Mouse (Mus musculus): Measurements from ENCODE around the gene Stard3nl. TPM values are rescaled to one million over a fixed set of nuclear protein-coding genes. Genes with fewer than 3 reads are reported as not detected.
A peak's percentile ranks its signal among the peaks of the same experiment; 100 is the strongest.

The Stard3nl gene
- total RNA-seq, 1 experiment = 64.5 TPM

- H3K4me1 ChIP-seq (ENCODE audit: control insufficient read depth in 2 of 2, insufficient read depth in 2 of 2, low read length in 2 of 2, poor library complexity in 1 of 2) = peaks cover 0 to 6% of the 10 kb centered on the region in 2 experiments; a peak in 2 of 4 replicates
- in situ Hi-C loops (cut with MboI; ENCODE audit: low sequenced_read_pairs in 2 of 2, unreplicated experiment in 2 of 2) = loop anchor here (25.0 kb wide), 1 partner anchor 268 kb away; no protein-coding TSS in a partner anchor
- H3K9ac ChIP-seq (ENCODE audit: insufficient read depth, low read depth, low read length, poor library complexity, severe bottlenecking) = no peak overlapping the region
- H3K36me3 ChIP-seq (ENCODE audit: control insufficient read depth, insufficient read depth, low read length, poor library complexity, severe bottlenecking) = peaks cover 18% of the 10 kb centered on the region
- H3K9me3 ChIP-seq (ENCODE audit: control insufficient read depth, insufficient read depth, low read depth, low read length) = no peaks in the 10 kb centered on the region
- no peak overlapping the region for H3K4me3 ChIP-seq (ENCODE audit: insufficient read depth in 1 of 2, low read depth in 1 of 2, low read length in 2 of 2, poor library complexity in 1 of 2, severe bottlenecking in 1 of 2)
- no peak overlapping the region for H3K27ac ChIP-seq (ENCODE audit: insufficient read depth, low read depth, low read length, poor library complexity, severe bottlenecking)
- DNase-seq (ENCODE audit: low read depth, low spot score) = no peak
- TF ChIP-seq HCFC1 (IDR thresholded peaks at IDR 0.05; ENCODE audit: borderline replicate concordance, insufficient read depth, low read length) (no peak), CHD2 (IDR thresholded peaks at IDR 0.05; ENCODE audit: low read depth, low read length) (no peak), MAFK (IDR thresholded peaks at IDR 0.05; ENCODE audit: insufficient read depth, low read depth, low read length) (no peak), ZNF384 (IDR thresholded peaks at IDR 0.05; ENCODE audit: low read depth, low read length) (no peak), ZC3H11A (IDR thresholded peaks at IDR 0.05; ENCODE audit: borderline replicate concordance, low read depth, low read length) (no peak)
Observed at GRCm38 (mm10) chr13:19368817-19369216, 26.8 kb downstream of the Stard3nl start.

- in situ Hi-C loops (cut with MboI; ENCODE audit: low sequenced_read_pairs in 2 of 2, unreplicated experiment in 2 of 2) = loop anchor here (25.0 kb wide), 1 partner anchor 270 kb away; no protein-coding TSS in a partner anchor
- H3K36me3 ChIP-seq (ENCODE audit: control insufficient read depth, insufficient read depth, low read length, poor library complexity, severe bottlenecking) = peaks cover 21% of the 10 kb centered on the region
- H3K4me3 ChIP-seq (ENCODE audit: insufficient read depth in 1 of 2, low read depth in 1 of 2, low read length in 2 of 2, poor library complexity in 1 of 2, severe bottlenecking in 1 of 2) = no peak overlapping the region
Observed at GRCm38 (mm10) chr13:19367536-19367935, 28.1 kb downstream of the Stard3nl start.

GRCm38 (mm10) chr13:19366866-19367265, 28.7 kb downstream of the Stard3nl start:
- peaks cover 21% of the 10 kb centered on the region for H3K36me3 ChIP-seq (ENCODE audit: control insufficient read depth, insufficient read depth, low read length, poor library complexity, severe bottlenecking)
- no peak overlapping the region for H3K4me3 ChIP-seq (ENCODE audit: insufficient read depth in 1 of 2, low read depth in 1 of 2, low read length in 2 of 2, poor library complexity in 1 of 2, severe bottlenecking in 1 of 2)
- in situ Hi-C loops (cut with MboI; ENCODE audit: low sequenced_read_pairs in 2 of 2, unreplicated experiment in 2 of 2) = loop anchor here (25.0 kb wide), 1 partner anchor 270 kb away; no protein-coding TSS in a partner anchor
- TF ChIP-seq ZNF384 (IDR thresholded peaks at IDR 0.05; ENCODE audit: low read depth, low read length) = no peak
- TF ChIP-seq HCFC1 (IDR thresholded peaks at IDR 0.05; ENCODE audit: borderline replicate concordance, insufficient read depth, low read length) = no peak
- no peak for TF ChIP-seq MAFK (IDR thresholded peaks at IDR 0.05; ENCODE audit: insufficient read depth, low read depth, low read length)
- TF ChIP-seq ZC3H11A (IDR thresholded peaks at IDR 0.05; ENCODE audit: borderline replicate concordance, low read depth, low read length) = no peak
- no peak for TF ChIP-seq CHD2 (IDR thresholded peaks at IDR 0.05; ENCODE audit: low read depth, low read length)
- H3K4me1 ChIP-seq (ENCODE audit: control insufficient read depth in 2 of 2, insufficient read depth in 2 of 2, low read length in 2 of 2, poor library complexity in 1 of 2) = peaks cover 0 to 5% of the 10 kb centered on the region in 2 experiments; a peak in 2 of 4 replicates
- no peak overlapping the region for H3K27ac ChIP-seq (ENCODE audit: insufficient read depth, low read depth, low read length, poor library complexity, severe bottlenecking)
- no peak overlapping the region for H3K9ac ChIP-seq (ENCODE audit: insufficient read depth, low read depth, low read length, poor library complexity, severe bottlenecking)
- no peaks in the 10 kb centered on the region for H3K9me3 ChIP-seq (ENCODE audit: control insufficient read depth, insufficient read depth, low read depth, low read length)
- no peak for DNase-seq (ENCODE audit: low read depth, low spot score)

More at GRCm38 (mm10) chr13:19367536-19367935, 28.1 kb downstream of the Stard3nl start:
- Histone ChIP-seq H3K27ac (ENCODE audit: insufficient read depth, low read depth, low read length, poor library complexity, severe bottlenecking) (no peak overlapping the region), H3K4me1 (ENCODE audit: control insufficient read depth in 2 of 2, insufficient read depth in 2 of 2, low read length in 2 of 2, poor library complexity in 1 of 2) (peaks cover 0 to 6% of the 10 kb centered on the region in 2 experiments; a peak in 2 of 4 replicates), H3K9me3 (ENCODE audit: control insufficient read depth, insufficient read depth, low read depth, low read length) (no peaks in the 10 kb centered on the region), H3K9ac (ENCODE audit: insufficient read depth, low read depth, low read length, poor library complexity, severe bottlenecking) (no peak overlapping the region)
- DNase-seq (ENCODE audit: low read depth, low spot score) = no peak
- TF ChIP-seq ZC3H11A (IDR thresholded peaks at IDR 0.05; ENCODE audit: borderline replicate concordance, low read depth, low read length) = no peak
- TF ChIP-seq MAFK (IDR thresholded peaks at IDR 0.05; ENCODE audit: insufficient read depth, low read depth, low read length) = no peak
- TF ChIP-seq ZNF384 (IDR thresholded peaks at IDR 0.05; ENCODE audit: low read depth, low read length) = no peak
- TF ChIP-seq CHD2 (IDR thresholded peaks at IDR 0.05; ENCODE audit: low read depth, low read length) = no peak
- no peak for TF ChIP-seq HCFC1 (IDR thresholded peaks at IDR 0.05; ENCODE audit: borderline replicate concordance, insufficient read depth, low read length)

DNA sequence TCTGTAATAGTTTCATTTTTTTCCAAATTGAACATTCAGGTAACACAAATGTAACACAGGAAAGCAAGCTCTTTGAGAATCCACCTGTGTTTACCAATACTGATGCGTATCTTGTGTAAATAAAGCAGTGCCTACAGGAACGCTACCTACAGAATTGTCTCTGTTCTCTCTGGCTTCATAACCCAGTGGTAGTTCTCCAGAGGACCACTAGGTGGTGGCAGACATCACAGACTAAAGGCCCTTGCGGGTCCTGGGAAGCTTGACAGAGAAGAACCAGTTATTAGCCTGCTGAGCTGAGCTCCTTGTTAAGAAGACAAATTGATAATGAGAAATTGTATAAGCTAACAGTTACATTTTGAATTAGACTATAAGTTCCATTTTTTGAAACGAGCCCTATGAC, 30.0 kb downstream of the Stard3nl start:
- no peaks in the 10 kb centered on the region for H3K9me3 ChIP-seq (ENCODE audit: control insufficient read depth, insufficient read depth, low read depth, low read length)
- DNase-seq (ENCODE audit: low read depth, low spot score) = peak; percentile 56
- no peak for TF ChIP-seq MAFK (IDR thresholded peaks at IDR 0.05; ENCODE audit: insufficient read depth, low read depth, low read length)
- no peak for TF ChIP-seq CHD2 (IDR thresholded peaks at IDR 0.05; ENCODE audit: low read depth, low read length)
- TF ChIP-seq ZC3H11A (IDR thresholded peaks at IDR 0.05; ENCODE audit: borderline replicate concordance, low read depth, low read length) = peak; percentile 71
- no peak for TF ChIP-seq HCFC1 (IDR thresholded peaks at IDR 0.05; ENCODE audit: borderline replicate concordance, insufficient read depth, low read length)
- H3K4me3 ChIP-seq (ENCODE audit: insufficient read depth in 1 of 2, low read depth in 1 of 2, low read length in 2 of 2, poor library complexity in 1 of 2, severe bottlenecking in 1 of 2) = no peak overlapping the region
- H3K4me1 ChIP-seq (ENCODE audit: control insufficient read depth in 2 of 2, insufficient read depth in 2 of 2, low read length in 2 of 2, poor library complexity in 1 of 2) = no peaks in the 10 kb centered on the region
- in situ Hi-C loops (cut with MboI; ENCODE audit: low sequenced_read_pairs in 2 of 2, unreplicated experiment in 2 of 2) = loop anchor here (25.0 kb wide), 1 partner anchor 272 kb away; no protein-coding TSS in a partner anchor
- H3K36me3 ChIP-seq (ENCODE audit: control insufficient read depth, insufficient read depth, low read length, poor library complexity, severe bottlenecking) = peaks cover 20% of the 10 kb centered on the region
- H3K9ac ChIP-seq (ENCODE audit: insufficient read depth, low read depth, low read length, poor library complexity, severe bottlenecking) = no peak overlapping the region
- H3K27ac ChIP-seq (ENCODE audit: insufficient read depth, low read depth, low read length, poor library complexity, severe bottlenecking) = no peak overlapping the region

Measured in ES-E14 (cell line).